Mouse (Mus musculus): ENCODE results near the gene Fzd4.

The Fzd4 gene

DNA sequence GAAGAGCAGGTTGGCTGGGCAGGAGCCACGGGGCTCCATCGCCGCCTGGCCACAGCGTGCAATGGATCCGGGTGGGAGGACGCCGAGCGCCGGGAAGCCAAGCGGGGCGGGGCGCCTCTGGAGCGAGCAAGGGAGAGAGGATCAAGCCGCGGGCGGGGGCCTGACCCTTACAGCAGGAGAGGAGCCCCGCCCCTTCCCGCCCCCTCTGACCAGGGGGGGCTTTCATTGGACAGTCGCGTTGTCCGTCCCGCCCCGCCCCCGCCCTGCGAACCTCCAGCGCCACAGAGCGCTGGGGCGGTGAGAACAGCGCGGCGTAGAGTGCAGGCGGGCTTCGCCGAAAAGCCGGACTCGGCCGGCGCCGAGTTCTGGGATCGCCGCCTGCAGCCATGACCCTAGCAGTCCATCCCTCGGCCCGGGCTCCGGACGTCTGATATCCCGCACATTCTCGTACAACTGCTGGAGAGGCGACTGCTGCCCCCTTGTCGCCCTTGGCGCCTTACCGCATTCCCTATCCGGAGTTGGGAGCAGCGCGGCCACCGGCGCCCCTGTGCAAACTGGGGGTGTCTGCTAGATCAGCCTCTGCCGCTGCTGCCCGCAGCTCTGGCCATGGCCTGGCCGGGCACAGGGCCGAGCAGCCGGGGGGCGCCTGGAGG is at the start of gene Fzd4, which contains the start of gene Tmem135:
TSS of gene Fzd4 (plus strand) at position 275 of the 653 bp plus-strand sequence.
TSS of gene Tmem135 (minus strand) at position 142 of the 653 bp plus-strand sequence.
- DNase-seq (ENCODE audit: low spot score): peak; percentile 96

DNA sequence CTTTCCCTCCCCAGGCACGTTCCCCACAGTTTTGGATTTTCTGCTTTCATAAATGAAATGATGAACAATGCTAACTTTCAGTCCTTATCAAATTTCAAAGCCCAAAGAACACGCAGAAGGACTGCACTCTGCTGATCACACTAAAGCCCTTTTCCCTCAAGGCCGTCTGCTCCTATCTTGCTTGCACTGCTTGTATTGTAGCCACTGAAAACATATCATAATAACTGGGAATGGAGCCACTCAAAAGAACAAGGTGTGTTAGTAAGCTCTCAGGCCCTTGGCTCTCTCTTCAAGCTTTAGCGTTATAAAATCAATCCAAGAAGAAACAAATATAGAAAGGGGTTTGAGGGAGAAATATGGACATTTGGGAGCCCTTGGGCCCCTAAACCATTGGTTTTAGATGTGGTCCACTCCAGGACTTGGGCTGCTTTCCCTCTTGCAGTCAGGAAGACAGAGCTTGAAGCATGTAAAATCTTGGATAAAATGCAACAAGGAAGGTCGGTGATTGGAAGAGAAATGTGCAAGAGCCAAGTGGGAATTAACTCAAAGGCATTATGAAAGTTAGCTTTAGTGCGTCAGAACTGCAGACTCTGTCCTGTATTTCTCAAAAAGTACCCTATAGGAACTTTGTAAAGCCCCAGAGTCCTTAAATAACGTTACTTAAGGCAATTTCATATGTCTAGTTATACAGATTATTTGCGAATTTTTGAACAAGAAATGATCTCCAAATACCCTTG is 48.5 kb upstream of the Fzd4 start:
- no peak for DNase-seq (ENCODE audit: low spot score)

- DNase-seq (ENCODE audit: low spot score): no peak
Measured at GRCm38 (mm10) chr7:89356307-89356706, 47.8 kb upstream of the Fzd4 start.

- no peak for DNase-seq (ENCODE audit: low spot score)
Measured at GRCm38 (mm10) chr7:89363975-89364374, 40.2 kb upstream of the Fzd4 start.

DNA sequence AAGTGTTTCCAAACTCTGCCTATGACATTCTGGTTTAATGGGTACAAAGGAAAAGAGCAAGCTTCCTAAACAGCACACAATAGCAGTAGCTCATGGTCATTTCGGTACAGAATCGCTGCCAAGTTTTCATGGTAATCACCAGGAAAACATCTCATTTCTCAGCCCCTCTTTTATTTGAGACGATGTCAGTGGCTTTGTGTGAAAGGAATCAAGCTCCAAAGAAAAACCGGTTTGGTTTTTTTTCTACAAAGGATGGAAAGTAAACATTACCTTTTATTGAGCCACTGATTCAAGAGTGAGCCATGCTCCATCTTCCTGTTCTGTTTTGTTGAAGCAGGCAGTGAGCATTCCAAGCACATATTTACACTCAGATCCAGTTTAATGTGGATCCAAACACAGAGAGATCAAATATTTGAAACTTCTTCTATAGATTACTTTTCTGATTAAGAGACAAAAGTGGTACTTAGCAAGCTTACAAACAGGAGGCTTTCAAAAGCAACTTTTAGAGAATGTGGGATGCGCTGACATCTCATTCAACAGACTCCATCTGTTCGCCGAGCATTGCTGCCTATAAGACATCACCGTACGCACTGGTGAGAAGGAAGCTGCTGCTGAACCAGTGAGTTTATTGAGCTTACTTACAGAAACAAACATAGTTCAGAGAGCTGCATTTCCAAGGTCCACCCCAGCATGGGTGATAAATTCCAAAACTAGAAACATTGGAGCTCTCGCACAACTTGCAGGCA is 38.8 kb upstream of the Fzd4 start:
- no peak for DNase-seq (ENCODE audit: low spot score)

DNA sequence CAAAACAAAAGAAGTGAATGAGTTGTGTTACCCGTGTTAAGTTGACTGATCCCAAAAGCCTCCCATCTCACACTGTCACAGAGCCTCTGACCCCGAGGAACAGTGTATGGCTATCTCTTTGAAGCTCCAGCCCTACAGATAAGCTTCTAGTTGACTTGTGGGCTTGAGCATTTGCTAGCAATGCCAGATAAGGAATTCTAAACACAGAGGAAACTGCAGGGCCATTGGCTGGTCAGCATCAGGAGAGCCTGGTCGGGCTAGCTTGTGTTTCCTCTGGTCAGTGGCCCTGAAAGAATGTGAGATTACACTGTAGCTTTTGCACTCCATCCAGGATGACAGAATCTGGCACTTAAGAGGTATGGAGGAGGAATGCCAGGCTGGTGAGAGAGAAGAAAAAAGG is 36.5 kb upstream of the Fzd4 start:
- no peak for DNase-seq (ENCODE audit: low spot score)

DNA sequence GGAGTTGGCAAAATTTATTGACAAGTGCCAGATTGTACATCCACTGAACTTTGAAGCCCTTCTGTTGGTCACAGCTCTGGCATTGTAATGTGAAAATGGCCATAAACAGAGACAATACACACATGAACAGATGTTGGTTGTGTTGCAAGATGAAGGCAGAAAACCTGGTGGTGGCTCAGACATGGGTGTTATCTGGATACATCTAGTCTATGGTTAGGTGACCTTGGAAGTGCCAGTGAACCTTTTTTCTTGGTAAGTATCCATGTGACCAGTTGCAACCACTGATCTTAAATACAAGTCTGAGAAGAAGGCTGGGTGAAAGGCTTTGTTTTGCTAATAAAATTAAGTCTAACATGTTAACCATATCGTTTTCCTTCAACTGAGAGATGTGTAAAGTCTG is 34.1 kb upstream of the Fzd4 start:
- DNase-seq (ENCODE audit: low spot score): no peak

GRCm38 (mm10) chr7:89370917-89371316 is 33.2 kb upstream of the Fzd4 start:
- DNase-seq (ENCODE audit: low spot score): peak; percentile 38

DNA sequence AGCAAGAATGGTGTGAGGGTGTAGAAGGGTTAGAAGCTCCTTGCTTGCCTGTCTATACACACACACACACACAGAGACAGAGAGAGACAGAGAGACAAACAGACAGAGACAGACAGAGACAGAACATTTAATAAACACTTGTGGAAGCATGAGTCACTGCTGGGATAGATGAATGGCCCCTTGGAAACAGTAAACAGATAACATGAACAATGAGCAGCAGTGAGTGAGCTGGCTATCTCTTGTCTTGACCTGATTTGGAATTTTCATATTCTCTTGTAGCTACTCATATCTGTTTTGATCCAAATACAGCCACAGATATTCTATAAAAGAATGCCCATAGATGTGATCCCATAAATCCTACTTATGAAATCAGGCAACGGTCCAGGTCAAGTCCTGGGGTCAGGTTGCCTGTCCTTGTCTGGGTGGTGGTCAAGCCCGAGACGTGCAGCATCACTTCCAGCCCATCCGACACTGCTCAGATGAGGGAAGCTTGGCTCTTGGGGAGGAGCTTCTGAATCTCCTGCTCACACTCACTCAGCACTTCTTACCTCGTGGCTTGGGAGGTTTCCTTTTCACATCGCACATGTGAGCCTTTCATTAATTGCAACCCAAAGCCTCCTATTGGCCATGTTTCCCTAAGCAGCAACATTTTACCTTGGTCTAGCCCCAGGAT is 32.4 kb upstream of the Fzd4 start:
- DNase-seq (ENCODE audit: low spot score): no peak

DNA sequence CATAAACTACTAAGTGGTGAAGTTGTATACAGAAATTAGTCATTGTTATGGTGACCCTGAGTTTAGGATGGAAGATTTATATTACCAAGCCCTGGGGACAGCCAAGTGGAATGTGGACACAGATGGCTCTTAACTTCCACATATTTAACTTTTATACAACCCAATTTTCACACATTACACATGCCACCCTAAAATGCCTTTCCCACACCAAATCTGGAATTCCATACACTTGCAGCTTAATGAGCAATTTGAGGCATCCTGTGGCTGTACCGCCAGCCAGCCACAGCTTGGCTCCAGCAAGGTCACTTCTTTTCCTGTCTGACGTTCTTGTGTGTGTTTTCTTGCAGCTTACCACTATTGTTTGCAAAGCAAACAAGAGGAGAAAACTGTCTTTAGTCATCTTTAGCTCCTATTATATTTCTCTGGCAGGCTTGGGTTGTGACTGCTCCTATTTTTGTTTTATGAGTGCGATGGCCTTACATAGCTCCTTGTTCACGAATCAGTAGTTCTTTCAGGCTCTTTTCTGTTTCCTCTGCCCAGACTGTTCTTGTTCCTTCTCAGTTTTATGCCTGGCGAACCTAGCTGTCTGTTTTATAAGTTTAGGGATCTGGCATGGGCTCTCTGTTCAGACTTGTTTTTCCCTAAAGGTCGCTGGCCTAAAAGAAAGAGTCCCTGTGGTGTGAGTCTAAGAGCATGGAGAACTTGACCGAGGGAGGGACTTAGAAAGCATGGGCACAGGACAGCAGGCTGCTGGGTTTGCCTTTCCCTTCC is 23.0 kb upstream of the Fzd4 start:
- no peak for DNase-seq (ENCODE audit: low spot score)

- DNase-seq (ENCODE audit: low spot score): no peak
Measured at GRCm38 (mm10) chr7:89382892-89383291, 21.3 kb upstream of the Fzd4 start.

GRCm38 (mm10) chr7:89388981-89389380 is 15.2 kb upstream of the Fzd4 start:
- no peak for DNase-seq (ENCODE audit: low spot score)

DNA sequence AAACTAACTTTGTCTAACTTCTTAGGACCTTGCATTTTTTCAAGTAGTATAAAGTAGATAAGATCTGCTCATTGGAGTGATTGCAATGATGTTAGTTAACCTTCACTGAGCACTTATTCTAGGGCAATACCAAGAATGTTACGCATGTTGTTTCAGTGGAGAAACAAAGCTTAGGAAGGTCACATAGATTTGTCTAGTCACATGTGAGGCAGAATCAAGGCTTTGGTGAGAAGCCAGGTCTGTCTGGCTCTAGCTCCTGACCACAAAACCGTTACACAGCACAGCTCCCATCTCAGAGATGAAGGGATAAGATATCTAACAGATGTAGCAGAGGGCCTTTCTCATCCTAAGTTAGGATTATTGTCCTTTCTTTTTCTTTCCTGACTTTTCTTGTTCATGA is 13.5 kb upstream of the Fzd4 start:
- DNase-seq (ENCODE audit: low spot score): no peak

GRCm38 (mm10) chr7:89391281-89391680 is 12.9 kb upstream of the Fzd4 start:
- DNase-seq (ENCODE audit: low spot score): no peak

DNA sequence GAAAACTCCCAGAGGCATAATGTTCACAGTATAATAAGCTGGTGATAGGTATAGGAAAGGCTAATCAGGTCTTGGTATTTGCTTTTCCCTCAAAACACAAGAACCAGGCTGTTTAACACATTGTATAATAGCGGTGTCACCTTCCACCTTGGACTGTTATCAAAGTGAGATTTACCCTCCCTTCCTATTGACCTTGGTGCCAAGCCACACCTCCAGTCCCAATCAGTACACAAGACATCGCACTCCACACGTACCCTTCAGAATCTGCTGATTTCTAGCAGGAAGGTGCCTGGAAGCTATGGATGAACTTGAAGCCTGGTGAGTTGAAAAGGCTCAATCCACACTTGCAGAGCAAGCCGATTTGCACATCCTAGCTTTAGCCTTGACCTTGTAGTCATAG is 12.3 kb upstream of the Fzd4 start:
- no peak for DNase-seq (ENCODE audit: low spot score)

DNA sequence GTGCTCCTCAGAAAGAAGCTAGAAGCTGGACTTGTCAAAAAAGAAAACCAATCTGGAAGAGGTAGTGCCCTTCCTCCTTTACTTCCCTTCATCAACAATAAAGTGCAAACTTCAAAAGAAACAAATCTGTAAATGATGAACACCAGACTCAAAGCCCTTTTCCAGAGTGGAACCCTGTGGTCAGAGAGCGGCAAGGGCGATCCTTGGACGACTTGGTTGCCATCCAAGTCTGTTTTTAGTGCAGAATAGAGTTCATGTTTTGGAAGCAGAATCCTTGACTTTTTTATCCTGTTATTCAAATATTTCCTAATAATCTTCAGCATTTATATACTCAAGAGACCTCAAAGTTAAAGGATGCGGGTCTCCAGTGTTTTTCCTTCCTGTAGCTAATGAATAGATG is 11.8 kb upstream of the Fzd4 start:
- DNase-seq (ENCODE audit: low spot score): no peak

- no peak for DNase-seq (ENCODE audit: low spot score)
Measured at GRCm38 (mm10) chr7:89392825-89393224, 11.3 kb upstream of the Fzd4 start.

GRCm38 (mm10) chr7:89395399-89395798 is 8.8 kb upstream of the Fzd4 start:
- DNase-seq (ENCODE audit: low spot score): no peak

- no peak for DNase-seq (ENCODE audit: low spot score)
Measured at GRCm38 (mm10) chr7:89396386-89396785, 7.8 kb upstream of the Fzd4 start.

DNA sequence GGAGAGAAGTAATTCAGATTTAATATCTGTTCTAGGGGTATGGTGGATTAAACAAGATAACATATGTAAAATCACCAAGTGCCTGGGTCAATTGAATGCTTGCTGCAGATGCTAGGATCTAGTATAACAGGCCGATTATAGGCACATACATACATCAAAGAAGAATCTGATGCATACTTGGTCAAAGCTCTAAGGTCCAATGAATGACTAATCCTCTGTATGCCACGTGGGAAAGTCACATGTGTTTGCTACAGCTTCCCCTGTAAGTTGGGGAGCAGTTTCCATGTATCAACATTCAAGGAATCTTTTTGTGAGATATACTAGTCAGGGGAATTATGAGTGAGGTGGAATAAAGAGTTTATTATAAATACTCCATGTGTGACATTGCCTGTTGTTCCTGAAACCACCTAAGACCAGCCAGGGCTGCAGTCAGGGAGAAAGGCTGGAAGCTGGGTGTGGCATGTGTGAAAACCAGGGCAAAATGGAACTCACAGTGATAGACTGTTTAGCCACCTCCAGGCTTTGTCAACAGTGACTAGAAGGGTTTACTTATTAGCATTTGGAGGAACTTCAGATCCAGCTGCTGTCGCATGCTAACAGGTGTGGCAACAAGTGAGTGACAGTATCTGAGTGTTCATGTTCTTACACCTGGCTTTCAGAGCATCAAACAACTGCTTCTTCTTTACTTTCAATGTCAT is 6.2 kb upstream of the Fzd4 start:
- no peak for DNase-seq (ENCODE audit: low spot score)

GRCm38 (mm10) chr7:89400721-89401120 is 3.4 kb upstream of the Fzd4 start:
- DNase-seq (ENCODE audit: low spot score): no peak

Measured in MN1 (cell line).